Mouse (Mus musculus) cerebellum, adult 9-10 months (tissue): ENCODE results near the gene Cyth4.

ENCODE experiments used
- DNase-seq: peaks from one replicate; pipeline ENCODE4 v3.0.0; 2022

Gene Cyth4

DNA sequence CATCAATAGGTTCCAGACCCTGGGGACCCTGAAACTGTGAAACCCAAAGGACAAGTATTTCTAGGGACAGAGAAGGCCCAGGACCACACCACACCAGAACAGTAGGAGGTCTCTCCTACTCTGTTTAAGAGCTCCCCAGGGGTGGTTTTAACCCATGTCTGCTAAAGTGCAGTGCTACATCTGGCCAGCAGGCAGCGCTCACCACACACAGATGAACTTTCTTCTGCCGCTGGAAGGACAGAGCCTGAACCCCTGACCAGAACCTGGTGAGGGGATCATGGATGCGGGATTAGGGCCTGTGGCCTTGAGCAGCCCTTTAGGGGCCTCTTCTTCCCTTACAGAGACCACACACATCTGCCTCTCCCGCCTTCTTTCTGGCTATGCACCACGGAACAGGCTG is 26.6 kb downstream of the Cyth4 start:
- DNase-seq: peak; percentile 54

DNA sequence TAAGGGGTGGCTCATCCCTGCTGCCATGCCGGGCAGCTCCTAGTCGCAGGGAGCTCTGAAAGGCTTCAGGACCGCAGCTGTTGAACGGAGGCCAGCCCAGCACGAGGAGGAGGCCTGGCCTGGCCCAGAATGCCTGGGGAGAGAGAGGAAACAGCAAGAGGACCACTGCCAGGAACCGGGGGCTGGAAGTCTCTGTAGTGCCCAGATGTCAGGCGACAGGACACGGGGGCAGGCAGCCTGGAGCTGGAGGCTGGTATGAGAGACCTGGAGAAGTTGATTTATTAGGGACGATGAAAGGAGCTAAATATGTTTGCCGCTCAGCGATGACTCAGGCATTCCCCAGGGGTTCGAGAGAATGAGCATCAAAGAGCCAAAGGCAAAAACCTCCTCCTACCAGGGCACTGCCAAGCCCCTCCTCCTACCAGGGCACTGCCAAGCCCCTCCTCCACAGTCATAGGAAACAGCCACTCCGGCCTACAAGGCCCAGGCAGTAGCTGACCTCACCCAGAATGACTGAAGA is 27.6 kb downstream of the Cyth4 start:
- DNase-seq: peak; percentile 53

- no peak for DNase-seq
Measured at GRCm38 (mm10) chr15:78624961-78625360, 28.1 kb downstream of the Cyth4 start.

GRCm38 (mm10) chr15:78626285-78626684 is 29.4 kb downstream of the Cyth4 start:
- DNase-seq: no peak

GRCm38 (mm10) chr15:78632387-78632786 is 35.5 kb downstream of the Cyth4 start:
- no peak for DNase-seq

GRCm38 (mm10) chr15:78633413-78633812 is 36.6 kb downstream of the Cyth4 start:
- no peak for DNase-seq

DNA sequence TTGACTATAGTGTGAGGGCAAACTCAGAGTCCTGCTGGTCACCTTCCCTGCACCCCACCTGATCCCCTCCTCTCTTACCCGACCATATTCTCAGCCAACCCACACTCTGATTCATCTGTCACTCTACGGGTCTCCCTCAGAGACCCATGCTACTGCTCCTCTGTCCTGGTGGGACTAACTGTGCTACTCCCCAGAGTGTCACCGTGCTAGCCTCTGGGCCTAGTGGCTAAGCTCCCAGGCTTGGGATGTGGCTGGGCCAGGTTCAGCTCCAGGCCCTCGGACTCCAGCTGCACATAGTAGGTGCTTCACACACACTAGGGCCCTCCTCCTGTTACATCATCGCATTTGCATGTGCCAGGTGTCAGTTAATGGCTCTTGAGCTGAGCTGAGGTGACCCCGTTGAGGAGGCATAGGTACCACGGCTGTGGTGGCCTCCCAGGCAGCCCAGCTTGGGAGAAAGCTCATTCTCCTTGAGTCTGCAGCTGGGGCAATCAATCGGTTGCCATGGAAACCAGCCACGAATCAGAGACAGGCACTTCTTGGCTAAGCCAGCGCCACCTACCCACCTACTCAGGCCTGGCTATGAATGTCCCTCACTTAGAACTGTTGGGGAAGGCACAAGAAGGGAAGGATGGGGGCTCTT is 37.4 kb downstream of the Cyth4 start:
- no peak for DNase-seq

GRCm38 (mm10) chr15:78635231-78635630 is 38.4 kb downstream of the Cyth4 start:
- DNase-seq: no peak

GRCm38 (mm10) chr15:78643633-78644032 is 46.8 kb downstream of the Cyth4 start:
- DNase-seq: no peak

- no peak for DNase-seq
Measured at GRCm38 (mm10) chr15:78644606-78645005, 47.8 kb downstream of the Cyth4 start.

DNA sequence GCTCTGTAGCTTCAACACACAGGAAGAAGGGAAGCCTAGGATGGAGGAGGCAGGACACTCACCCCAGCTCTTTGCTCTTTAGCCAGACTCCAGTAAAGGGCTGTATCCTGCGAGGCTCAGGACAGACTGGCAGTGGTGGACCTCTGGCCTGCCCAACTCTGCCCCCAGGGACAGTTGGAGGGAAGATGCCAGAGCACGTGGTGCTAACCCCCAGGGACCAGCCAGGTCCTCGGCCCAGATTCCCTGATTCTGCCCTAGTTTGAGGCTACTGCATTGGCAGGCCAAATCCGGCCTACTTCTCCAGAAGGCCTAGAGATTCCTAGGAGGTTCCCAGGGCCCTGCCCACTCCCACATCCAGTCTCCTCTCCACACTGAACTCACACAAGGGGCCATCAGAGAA is 50.9 kb downstream of the Cyth4 start:
- no peak for DNase-seq

GRCm38 (mm10) chr15:78651169-78651568 is 54.3 kb downstream of the Cyth4 start:
- DNase-seq: no peak

- no peak for DNase-seq
Measured at GRCm38 (mm10) chr15:78664268-78664667, 67.4 kb downstream of the Cyth4 start.

DNA sequence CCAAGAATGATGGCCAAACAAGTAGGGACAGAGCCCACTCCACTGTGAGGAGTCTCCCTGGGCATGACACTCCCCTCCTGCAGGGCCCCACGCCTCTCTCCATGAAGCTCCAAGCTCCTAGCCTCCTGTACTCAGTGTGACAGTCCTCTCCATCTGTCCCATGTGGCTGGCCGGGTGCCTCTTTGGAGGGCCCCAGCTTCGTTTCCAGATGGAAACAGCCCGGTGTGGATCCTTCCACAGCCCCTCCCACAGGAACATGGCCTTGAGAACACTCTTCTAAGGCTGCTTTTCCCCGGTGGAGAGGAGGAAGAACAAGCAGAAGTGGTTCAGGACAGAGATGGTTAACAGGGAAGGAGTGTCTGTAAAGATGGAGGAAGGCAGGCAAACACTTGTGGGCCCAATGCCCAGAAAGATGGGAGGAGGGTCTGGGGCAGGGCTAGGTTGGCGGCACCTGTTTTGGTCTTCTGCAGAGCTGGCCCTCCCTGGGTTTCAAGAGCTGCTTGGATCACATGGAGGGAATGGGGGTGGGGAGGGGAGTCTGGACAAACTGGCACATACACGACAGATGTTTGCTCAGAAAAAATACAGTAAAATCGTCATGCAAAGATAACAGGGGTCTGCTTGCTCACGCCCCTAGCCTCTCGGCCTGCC is 72.5 kb downstream of the Cyth4 start:
- no peak for DNase-seq

- DNase-seq: peak; percentile 44
Measured at GRCm38 (mm10) chr15:78670341-78670740, 73.5 kb downstream of the Cyth4 start.
